Mouse (Mus musculus) kidney, adult 9 months (tissue): Measurements from ENCODE around the gene Hist1h2ad.
A peak's percentile ranks its signal among the peaks of the same experiment; 100 is the strongest.
"Not testable (repeated sequence)": the region's sequence is repeated elsewhere in the genome, so short reads cannot be mapped to it uniquely, and the experiment has no call there.

ENCODE experiments used
- DNase-seq: peaks from one replicate; pipeline ENCODE4 v3.0.0; 2022

Gene Hist1h2ad

GRCm38 (mm10) chr13:23586099-23586939, 12.1 kb downstream of the Hist1h2ad start:
- DNase-seq, result peak; percentile 34

GRCm38 (mm10) chr13:23586940-23587225, 12.7 kb downstream of the Hist1h2ad start:
- no peak for DNase-seq

DNA sequence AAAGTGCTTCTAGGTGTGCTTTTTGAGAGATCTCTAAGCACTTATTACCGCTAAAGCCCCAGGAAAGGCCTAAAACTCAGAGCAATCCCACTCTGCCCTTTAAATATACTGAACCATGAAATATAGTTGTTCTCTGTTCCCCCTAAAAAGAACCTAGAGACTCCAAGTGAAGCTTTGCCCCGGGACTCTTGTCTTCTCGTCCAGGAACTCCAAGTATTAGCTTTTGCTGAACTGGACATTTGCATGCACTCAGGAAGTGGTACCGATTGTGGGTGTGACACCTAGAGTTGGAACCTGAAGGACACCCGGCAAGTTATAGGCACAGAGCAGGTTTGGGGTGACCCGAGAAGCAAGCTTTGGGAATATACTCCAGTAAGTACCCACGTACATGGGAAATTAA, 17.0 kb downstream of the Hist1h2ad start:
- DNase-seq, result no peak

- not testable (repeated sequence) for DNase-seq
These were observed 17.7 kb downstream of the Hist1h2ad start for GRCm38 (mm10) chr13:23591886-23592285.

GRCm38 (mm10) chr13:23592614-23593013, 18.4 kb downstream of the Hist1h2ad start:
- DNase-seq, result no peak

DNA sequence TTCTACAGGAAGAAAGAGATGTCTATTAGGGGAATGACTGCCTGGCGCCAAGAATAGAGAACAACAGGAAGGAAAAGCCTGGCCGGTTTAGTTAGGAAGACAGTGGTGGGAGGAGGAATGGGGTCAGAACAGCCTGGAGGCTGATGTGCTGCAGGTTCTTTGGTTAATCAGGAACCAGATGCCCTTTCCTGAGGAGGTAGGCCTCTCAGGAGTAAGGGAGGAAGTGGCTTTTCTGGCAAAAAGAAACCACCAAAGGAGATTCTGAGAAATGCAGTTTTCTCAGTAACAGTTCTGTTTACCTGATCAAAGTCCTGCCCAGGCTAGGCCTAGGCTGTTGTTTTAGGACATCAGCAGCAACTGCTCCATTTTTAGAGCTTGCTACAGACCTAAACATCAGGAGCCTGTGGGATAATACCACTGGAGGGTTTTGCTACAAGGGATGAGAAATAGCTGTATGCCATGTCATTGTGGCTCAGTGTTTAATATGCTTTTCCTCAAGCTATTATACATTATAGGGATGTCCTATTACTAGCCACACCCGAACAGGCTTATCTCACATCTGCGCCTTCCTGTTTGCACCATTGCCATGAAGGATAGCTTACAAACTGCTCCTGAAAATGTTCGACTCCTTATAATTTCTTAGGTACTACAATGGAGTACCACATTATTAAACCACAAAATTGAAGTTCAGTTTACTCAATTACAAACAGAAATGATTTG, 19.0 kb downstream of the Hist1h2ad start:
- peak; percentile 37 for DNase-seq

DNA sequence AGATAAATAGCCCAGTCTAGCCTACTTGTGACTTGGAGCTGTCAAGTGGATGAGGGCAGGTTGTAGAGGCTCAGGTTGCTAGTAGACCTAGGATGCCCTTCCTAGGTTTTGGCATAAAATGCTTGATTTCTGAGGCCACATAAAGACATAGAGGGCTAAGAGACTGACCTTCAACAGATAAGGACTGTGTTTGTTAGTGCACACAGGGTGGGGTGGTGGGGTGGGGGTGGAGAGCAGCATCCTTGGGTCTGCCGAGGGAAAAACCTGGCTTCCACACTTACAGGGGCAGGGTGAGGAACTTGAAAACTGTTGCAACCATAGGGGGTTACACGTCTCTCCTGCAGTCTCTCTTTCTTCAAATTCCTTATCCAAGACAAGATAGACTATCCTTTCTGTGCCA, 21.0 kb downstream of the Hist1h2ad start:
- DNase-seq, result no peak

GRCm38 (mm10) chr13:23595622-23596372, 21.6 kb downstream of the Hist1h2ad start:
- DNase-seq, result no peak

DNA sequence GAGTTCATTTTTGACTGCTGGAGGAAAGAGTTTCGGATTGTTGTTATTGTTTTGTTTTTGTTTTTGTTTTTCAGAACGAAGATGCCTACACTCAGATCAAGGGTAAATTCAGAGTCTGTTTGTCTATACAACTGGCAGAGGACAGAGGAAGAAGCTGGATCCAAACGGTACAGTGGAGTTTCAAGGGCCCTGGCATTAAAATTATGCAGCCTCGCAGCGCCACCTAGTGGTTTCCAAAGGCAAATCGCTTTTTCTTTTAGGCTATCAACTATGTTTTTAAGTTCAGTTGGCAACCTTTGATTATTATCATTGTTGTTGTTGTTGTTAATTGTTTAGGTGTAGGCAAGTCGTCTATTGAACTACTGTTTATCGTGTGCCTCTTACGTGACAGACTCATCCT, 23.8 kb downstream of the Hist1h2ad start:
- peak; percentile 74 for DNase-seq

DNA sequence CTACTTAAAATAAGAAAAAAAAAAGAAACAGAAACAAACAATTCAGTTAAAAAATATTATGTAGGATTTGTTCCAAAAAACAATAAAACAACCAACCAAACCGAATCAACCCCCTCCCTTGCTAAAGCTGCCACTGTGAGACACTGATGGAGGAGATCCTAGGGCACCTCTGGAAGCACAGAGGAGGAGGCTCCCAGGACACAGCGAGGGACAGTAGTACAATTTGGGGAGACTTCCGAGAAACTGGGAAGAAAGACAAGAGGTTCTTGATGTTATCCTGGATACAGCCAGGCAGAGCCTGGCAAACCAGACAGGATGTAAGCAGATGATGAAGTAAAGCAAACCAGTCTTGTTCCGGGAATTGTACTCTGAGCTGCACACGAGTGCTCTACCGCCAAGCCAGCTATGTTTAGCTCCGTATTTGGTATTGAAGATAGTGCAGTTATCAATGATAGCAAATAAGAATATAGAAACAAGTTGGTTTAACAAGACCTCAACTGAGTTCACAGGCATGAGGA, 29.1 kb downstream of the Hist1h2ad start:
- no peak for DNase-seq

DNA sequence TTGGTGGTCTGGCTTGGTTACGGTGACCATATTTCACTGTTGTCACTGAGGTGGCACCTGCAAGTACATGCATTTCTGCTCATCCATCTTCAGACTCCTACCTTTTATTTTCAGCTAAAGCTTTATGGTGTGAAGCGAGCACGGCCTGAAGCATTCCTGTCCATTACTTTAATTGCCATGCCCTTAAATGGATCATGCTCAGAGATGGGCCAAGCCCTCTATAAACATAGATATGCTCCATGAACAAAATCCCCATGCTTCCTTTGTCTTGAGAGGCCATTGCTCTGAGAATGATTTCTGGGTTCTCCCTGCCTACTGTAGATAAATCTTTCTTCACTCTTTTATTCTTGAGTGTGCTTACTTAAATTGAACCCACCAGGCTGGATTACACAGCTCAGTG, 30.3 kb downstream of the Hist1h2ad start:
- DNase-seq, result no peak

DNA sequence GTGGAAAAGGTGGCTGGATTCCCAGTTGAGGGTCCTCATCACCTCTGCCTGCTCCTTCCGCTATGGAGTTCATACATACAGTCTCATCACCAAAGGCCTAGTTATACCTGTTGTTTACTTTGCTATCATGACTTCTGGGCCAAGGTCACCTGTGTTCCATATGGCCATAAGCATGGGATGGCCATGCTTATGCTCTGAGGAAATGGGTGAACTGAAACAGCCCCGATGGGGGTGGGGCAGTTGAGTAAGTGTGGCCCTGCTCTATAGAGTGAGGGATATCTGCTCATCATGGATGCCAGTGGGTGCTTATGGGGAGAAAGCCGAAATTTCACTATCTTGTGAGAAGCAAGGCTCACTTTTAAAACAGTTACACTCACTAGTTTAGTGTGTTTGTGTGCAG, 30.9 kb downstream of the Hist1h2ad start:
- no peak for DNase-seq

- DNase-seq, result no peak
These were observed 35.0 kb downstream of the Hist1h2ad start for GRCm38 (mm10) chr13:23609209-23609608.

DNA sequence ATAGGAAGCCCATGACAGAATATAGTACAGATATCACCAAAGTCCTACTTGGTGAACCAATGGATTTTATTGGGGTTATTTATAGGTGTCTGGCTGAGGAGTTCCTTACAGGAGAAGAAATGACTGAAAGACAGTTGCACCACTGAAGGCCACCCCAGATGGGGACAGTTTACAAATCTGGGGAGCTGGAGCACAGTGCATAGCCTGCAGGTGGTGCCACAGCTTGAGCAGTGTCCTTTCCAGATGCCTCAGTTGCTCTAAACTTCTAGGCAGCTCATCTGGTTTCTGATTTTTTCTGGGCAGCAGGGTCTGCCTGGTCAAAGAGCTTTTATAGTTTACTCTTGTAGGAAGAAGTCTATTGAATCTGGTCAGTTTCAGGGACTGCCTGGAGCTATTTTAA, 35.7 kb downstream of the Hist1h2ad start:
- no peak for DNase-seq

- no peak for DNase-seq
These were observed 36.2 kb downstream of the Hist1h2ad start for GRCm38 (mm10) chr13:23610393-23610792.

- no peak for DNase-seq
These were observed 37.5 kb downstream of the Hist1h2ad start for GRCm38 (mm10) chr13:23611638-23612037.

DNA sequence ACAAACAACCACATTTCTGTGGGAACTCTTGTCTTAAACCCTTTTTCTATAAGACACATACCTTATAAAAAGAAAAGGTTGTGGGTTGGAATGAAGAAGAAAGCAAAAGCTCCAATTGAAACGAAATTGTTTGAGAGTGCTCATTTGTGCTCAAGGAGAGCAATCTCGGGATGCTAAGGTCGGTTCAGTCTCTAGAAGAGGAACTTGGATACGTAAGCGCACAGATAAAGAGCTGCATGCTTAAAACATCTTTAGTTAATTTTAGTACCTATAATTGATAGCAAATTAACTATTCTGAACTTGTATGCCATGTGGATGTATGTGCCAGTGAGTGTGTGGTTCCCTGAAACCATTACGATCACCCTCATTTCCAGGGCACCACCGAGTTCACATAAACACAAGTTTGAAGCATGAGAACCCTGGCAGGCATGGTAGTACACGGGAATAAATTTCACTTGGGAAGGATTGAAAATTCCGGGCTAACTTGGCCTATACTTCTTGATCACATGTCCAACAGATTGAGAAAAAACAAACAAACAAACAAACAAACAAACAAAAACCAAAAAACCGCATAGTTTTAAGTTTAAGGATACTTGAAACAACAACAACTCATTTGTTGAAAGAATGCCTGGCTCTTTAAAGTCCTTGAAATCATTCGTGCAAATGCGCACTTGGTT, 46.0 kb downstream of the Hist1h2ad start:
- peak; percentile 7 for DNase-seq

GRCm38 (mm10) chr13:23620733-23621531, 46.8 kb downstream of the Hist1h2ad start, which contains the start of gene Hist1h2be:
TSS of gene Hist1h2be (minus strand) at chr13:23621124.
- peak; percentile 88 for DNase-seq

GRCm38 (mm10) chr13:23621532-23622174, 47.5 kb downstream of the Hist1h2ad start:
- peak; percentile 84 for DNase-seq

- DNase-seq, result peak; percentile 90
These were observed 48.0 kb downstream of the Hist1h2ad start, which contains the start of gene Hist1h1e for GRCm38 (mm10) chr13:23622175-23622671. TSS of gene Hist1h1e (minus strand) at chr13:23622558.

DNA sequence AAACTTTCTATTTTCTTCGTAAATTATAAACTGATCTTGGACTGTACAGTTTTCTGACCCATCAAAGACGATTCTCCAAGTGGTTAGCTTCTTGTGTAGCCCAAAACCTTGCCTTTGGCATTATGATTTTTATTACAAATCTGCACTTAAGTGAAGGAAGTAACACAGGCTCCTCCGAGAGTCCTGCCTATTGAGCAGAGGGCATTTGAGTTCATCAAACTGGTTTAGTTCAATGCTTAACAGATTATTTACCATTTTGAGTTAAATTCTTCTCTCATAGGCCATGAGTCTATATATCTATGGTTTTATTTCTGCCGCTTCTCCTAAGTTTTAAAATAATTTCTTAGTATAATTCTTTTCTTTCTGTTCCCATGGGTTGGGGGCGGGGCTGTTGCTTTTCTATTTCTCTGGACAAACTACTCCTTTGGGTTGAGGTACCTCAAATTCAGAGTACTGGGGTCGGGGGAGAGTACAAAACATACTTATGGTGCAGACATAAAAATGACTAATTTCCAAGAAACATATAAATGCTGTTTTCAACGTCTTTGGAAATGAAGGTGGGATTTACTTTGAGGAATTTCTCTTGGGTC, 48.8 kb downstream of the Hist1h2ad start:
- DNase-seq, result no peak
